Mouse (Mus musculus) retina, postnatal 1 day (tissue): ENCODE measurements around the gene Meis3.

Experiments
- DNase-seq: peaks from one replicate; pipeline ENCODE4 v3.0.0-alpha.2; 2012

The Meis3 gene

DNA sequence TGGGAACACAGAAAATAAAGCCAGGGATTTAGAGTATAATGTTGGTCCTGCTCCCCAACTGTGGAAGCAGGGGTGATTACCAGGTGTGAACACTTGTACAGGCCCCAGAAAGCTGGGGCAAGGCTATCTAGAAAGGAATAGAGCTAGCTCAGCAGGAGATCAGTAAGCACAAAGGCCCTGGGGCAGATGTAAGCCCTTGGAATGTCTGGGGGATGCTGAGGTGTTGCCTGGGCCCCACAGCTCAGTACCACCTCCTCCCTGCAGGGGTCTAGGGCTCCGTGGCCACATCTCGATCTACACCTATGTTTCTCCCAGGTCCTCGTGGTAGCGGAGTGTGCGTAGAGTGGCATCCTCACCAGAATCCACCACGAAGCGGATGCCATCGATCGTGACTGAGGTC lies 39.1 kb downstream of the Meis3 start:
- no peak for DNase-seq

DNA sequence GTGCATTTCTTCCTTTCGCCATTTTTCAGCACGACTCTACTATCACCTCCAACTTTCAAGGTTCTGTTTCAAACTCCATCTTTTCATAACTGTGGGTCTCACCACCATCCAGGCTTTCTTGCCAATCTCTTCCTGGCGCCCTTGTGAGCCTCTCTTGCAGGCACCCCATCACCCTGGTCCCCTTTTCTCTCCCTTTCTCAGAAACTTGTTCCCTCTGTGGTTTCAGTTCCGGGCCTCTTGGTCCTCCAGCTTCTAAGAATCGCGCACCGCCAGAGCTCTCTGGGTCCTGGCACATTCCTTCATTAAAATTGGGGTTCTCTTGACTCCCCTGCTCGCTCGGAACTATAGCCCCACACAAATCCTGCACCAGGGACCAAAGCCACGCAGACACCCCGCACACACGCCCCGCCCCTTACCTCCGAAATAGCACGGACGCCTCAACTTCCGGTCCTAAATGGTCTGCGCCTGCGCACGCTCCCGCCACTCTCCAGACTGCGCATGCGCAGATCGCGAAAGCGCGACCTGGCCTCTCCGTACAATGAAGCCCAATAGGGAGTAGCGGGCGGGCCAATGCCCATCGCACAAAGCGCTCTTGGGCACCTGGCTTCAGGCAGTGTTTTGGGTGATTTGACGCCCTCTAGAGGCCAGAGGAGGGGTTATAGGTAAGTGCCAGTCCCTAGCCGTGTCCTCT lies 46.8 kb downstream of the Meis3 start, which contains the start of gene Dhx34:
Gene Dhx34 (minus strand): TSS at position 456 of the 691 bp plus-strand sequence.
- DNase-seq, result peak; percentile 97

DNA sequence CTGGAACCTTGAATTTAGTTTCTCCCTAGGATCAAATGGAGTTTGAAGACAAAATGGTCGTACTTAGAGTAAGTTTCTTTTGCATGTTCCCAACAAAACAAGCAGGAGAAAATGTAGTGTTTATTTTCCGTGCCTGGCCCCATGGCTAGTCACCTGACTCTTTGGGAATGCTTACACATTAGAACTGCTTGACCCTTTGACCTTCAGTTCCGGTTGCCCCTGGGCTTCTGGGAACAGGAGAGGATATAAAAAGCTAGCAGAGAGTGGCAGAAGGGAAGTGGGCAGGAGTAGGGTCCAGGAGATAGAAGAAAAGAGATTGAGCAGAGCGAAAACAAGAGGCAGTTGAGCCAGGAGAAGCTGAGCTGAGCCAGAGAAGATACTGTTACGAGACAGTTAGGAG lies 55.0 kb downstream of the Meis3 start:
- DNase-seq, result no peak
